Mouse (Mus musculus) adrenal gland, postnatal 14 days (tissue): Measurements from ENCODE around the gene Shc2. TPM values are rescaled to one million over a fixed set of nuclear protein-coding genes. Genes with fewer than 3 reads are reported as not detected.

Source experiments
- DNase-seq: peaks from one replicate; pipeline ENCODE4 v3.0.0; 2021; ENCODE audit warnings: mixed read lengths
- total RNA-seq: library from RNA; stranded (reverse); gene quantifications from 2 replicates; pipeline ENCODE4 v1.2.3, GENCODE M21; 2021

Gene Shc2
- total RNA-seq, 1 experiment from 2014 or later, result 4.0 TPM

- DNase-seq, result peak; percentile 62
These were observed 56.9 kb downstream of the Shc2 start for GRCm38 (mm10) chr10:79580811-79581210.

DNA sequence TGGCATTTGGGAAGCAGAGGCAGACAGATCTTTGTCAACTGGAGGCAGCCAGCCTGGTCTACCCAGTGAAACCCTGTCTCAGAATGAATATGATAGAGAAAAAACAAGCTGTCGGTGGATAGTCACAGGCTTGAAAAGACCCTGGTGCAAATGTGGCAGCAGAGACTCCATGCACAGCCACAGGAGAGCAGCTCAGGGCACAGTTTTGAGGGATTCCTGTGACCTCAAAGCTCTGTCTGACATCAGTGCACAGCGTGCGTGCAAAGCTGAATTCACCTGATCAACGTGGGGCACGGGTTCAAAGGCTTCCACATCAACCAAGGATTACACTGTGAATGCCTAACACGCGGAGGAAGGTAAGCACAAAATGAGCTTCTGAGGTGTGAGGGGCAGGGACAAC lies 57.4 kb downstream of the Shc2 start:
- no peak for DNase-seq

DNA sequence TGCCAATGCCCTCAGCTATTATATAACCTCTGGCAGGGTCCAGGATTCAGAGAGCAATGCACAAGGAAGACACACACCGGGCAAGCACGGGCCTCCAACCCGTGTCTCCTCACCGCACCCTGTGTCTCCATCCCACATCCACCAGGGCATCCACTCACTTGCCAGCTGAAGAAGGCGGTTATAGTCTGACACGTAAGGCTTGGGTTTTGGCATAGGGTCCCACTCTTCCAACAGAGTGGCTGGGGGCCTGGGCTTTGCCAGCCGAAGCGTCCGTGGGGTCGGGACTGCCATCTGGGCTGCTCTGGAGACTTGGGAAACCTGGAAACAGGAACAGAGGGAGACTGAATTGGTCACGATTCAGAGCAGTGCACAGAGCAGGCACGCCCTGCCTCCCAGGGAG lies 57.9 kb downstream of the Shc2 start:
- DNase-seq, result no peak

GRCm38 (mm10) chr10:79578891-79579290 lies 58.8 kb downstream of the Shc2 start:
- no peak for DNase-seq

DNA sequence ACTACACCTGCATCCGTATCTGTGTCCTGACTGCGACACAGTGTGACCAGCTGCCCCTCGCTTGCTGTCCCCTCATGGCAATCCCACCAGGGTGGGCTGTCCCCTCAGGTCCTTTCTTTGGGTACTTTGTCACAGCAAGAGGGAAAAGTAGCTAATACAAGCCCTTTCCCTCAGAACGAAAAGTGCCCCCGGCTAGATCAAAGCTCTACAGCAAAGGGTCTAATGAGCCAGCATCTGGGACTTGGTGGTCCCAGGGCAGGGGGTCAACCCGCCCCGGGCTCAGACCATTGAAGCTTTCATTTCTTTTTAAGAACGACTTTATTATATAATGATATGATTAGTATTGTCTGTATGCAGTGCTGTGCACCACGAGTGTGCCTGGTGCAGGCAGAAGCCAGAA lies 59.4 kb downstream of the Shc2 start:
- no peak for DNase-seq

DNA sequence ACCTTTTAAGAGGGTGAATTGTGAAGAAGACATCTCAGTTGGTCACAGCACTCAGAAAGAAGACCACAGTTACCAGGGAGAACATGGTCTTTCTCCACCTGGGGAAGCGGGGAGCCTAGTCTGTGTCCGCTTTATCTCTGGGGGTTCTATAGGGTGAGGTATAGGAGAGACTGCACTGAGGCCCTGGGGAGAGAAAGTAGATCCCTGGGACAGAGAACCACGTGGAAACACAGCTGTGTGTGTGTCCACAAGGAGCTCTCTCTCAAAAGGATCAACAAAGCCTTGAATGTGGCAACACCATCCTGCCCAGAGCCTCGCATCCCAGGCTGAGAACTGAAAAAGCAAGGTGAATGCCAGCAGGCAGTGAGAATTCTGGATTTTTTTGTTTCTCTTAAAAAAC lies 60.3 kb downstream of the Shc2 start:
- no peak for DNase-seq

DNA sequence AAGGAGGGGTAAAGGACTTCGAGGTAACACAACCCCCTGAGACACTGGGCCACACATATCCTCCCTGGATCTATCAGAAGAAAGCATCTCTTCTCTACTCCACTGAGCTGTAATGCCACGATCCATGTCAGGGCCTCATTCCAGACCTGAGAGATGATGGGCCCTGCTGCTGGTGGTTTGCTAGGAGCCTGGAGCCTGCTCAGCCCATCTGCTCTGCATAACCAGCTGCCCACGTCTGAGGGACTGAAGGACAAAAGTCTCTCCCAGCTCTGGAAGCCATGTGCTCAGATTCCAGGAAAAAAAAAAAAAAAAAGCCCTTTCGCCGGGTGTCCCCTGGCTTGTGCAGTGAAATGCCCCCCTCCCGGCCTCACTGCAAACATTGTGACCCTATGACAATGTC lies 62.0 kb downstream of the Shc2 start:
- no peak for DNase-seq

- DNase-seq, result no peak
These were observed 62.9 kb downstream of the Shc2 start for GRCm38 (mm10) chr10:79574796-79575195.

- DNase-seq, result no peak
These were observed 63.4 kb downstream of the Shc2 start for GRCm38 (mm10) chr10:79574350-79574749.

DNA sequence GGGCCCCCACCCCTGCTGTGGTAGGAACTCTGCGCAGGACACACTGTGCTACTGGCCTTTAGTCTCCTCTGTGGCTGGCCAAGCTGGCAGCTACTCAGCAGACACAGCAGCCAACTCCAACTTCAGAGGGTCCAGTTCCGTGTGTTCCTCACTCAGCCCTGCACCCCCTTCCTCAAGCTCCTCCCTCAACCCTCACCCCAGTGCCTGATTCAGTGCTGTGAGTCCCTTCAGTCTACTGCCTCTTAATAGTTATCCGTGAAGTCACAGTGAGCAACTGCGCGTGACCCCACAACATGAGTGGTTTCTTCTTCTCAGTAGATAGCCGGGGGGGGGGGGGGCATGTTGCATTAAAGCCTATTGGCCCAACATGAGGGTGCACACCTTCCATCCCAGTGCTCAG lies 64.1 kb downstream of the Shc2 start:
- no peak for DNase-seq

DNA sequence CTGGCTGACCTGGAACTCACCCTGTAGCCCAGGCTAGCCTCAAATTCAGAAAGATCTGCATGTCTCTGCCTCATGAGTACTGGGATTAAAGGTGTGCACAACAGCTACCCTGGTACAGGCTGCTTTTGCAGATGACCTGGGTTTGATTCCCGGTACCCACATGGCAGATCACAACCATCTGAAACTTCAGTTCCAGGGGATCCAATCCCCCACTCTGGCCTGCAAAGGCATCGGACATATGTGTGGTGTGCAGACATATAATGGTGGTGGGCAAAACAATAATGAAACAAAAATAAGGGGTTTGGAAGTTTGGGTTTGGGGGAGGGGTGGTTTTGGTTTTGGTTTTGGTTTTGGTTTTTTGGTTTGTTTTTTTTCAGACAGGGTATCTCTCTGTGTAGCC lies 66.4 kb downstream of the Shc2 start:
- DNase-seq, result no peak

- DNase-seq, result no peak
These were observed 67.8 kb downstream of the Shc2 start for GRCm38 (mm10) chr10:79569921-79570320.

Other genes with a start within 250 kb of the Shc2 start
- not detected in 2 replicates for gene Vmn2r83, start 169.2 kb downstream of the Shc2 start, total RNA-seq
- 16.6 and 19.3 TPM in 2 replicates for gene Plpp2, start 104.1 kb downstream of the Shc2 start, total RNA-seq
- 29.1 and 40.7 TPM in 2 replicates for gene Mier2, start 82.7 kb downstream of the Shc2 start, total RNA-seq
- not detected in 2 replicates for gene Theg, start 50.6 kb downstream of the Shc2 start, total RNA-seq
- gene C2cd4c, start 23.9 kb downstream of the Shc2 start, total RNA-seq, result 0.08 and 0.11 TPM in 2 replicates
- gene Odf3l2, start 7.8 kb upstream of the Shc2 start, total RNA-seq, result not detected in 2 replicates
- 6.8 TPM in 1 of 2 replicates, not detected in the other for gene Madcam1, start 26.6 kb upstream of the Shc2 start, total RNA-seq
- gene Tpgs1, start 31.5 kb upstream of the Shc2 start, total RNA-seq, result 27.8 and 34.1 TPM in 2 replicates
- gene Cdc34, start 44.3 kb upstream of the Shc2 start, total RNA-seq, result 79.1 and 82.4 TPM in 2 replicates
- gene Gzmm, start 51.1 kb upstream of the Shc2 start, total RNA-seq, result 0.89 and 1.1 TPM in 2 replicates
- 598 and 707 TPM in 2 replicates for gene Bsg, start 66.6 kb upstream of the Shc2 start, total RNA-seq
- gene Hcn2, start 78.7 kb upstream of the Shc2 start, total RNA-seq, result 7.1 and 10.6 TPM in 2 replicates
- 59.2 and 65.4 TPM in 2 replicates for gene Polrmt, start 108.7 kb upstream of the Shc2 start, total RNA-seq
- not detected in 2 replicates for gene Fgf22, start 117.2 kb upstream of the Shc2 start, total RNA-seq
- 54.7 and 56.5 TPM in 2 replicates for gene Rnf126, start 129.0 kb upstream of the Shc2 start, total RNA-seq
- 5.5 and 6.4 TPM in 2 replicates for gene Fstl3, start 139.4 kb upstream of the Shc2 start, total RNA-seq
- gene Prss57, start 153.0 kb upstream of the Shc2 start, total RNA-seq, result not detected in 2 replicates
- gene Palm, start 155.7 kb upstream of the Shc2 start, total RNA-seq, result 77.9 and 78.3 TPM in 2 replicates
- gene Misp, start 183.1 kb upstream of the Shc2 start, total RNA-seq, result 0.26 TPM in 2 replicates
- 291 and 302 TPM in 2 replicates for gene Ptbp1, start 216.5 kb upstream of the Shc2 start, total RNA-seq
- gene Prtn3, start 236.6 kb upstream of the Shc2 start, total RNA-seq, result 1.0 TPM in 1 of 2 replicates, not detected in the other
- gene Plppr3, start 236.7 kb upstream of the Shc2 start, total RNA-seq, result 0.93 and 2.2 TPM in 2 replicates
- gene Elane, start 248.3 kb upstream of the Shc2 start, total RNA-seq, result 0.70 TPM in 1 of 2 replicates, not detected in the other